Mouse (Mus musculus) hindlimb bud, embryonic 11.5 days (tissue): ENCODE measurements around the gene Glp1r.

Experiments
- DNase-seq: peaks from one replicate; pipeline ENCODE4 v3.0.0-alpha.2; 2012; ENCODE audit warnings: low read depth, low spot score; ENCODE audit errors: extremely low spot score

The Glp1r gene

GRCm38 (mm10) chr17:30911732-30912088 is 10.1 kb downstream of the Glp1r start:
- DNase-seq: no peak

- DNase-seq: no peak
Measured at GRCm38 (mm10) chr17:30912536-30912935, 10.9 kb downstream of the Glp1r start.

GRCm38 (mm10) chr17:30914264-30914663 is 12.6 kb downstream of the Glp1r start:
- DNase-seq: no peak

GRCm38 (mm10) chr17:30923566-30923965 is 21.9 kb downstream of the Glp1r start:
- DNase-seq: no peak

DNA sequence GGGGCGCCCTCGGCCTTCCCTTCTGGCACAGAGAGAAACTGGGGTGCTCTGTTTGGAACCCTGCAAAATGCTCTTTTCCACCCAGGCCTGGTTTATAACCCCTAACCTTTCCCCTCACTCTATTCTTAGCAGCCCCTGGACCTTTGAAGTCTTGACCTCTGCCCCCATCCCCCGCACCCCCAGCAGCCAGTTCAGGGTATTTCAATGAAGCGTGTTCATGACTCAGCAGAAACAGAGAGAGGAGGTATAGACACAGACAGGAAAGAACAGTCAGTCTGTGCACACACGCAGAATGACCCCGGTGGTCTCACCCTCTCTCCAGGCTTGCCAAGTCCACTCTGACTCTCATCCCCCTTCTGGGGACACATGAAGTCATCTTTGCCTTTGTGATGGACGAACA is 29.2 kb downstream of the Glp1r start:
- DNase-seq: no peak

GRCm38 (mm10) chr17:30932836-30933235 is 31.2 kb downstream of the Glp1r start:
- no peak for DNase-seq

GRCm38 (mm10) chr17:30935301-30935700 is 33.7 kb downstream of the Glp1r start:
- DNase-seq: no peak

- no peak for DNase-seq
Measured at GRCm38 (mm10) chr17:30938554-30938953, 36.9 kb downstream of the Glp1r start.

DNA sequence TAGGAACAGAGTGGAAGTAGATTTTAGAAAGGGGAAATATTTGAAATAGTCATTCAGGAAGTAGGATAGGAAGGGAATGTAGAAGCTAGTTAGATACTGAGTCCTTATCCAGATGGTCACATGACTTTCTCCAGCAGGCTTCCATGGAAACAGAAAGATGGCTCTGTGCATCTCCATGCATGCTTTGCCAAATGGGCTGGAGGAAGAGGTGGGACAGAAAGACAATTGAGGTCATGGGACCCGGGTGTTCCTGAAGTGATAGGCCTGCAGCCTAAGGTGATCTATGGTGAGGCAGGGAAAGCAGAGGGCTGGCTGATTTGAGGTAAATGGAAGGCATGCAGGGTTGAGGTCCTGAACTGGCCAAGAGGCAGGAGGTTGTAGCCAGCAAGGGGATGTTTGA is 46.8 kb downstream of the Glp1r start:
- no peak for DNase-seq

DNA sequence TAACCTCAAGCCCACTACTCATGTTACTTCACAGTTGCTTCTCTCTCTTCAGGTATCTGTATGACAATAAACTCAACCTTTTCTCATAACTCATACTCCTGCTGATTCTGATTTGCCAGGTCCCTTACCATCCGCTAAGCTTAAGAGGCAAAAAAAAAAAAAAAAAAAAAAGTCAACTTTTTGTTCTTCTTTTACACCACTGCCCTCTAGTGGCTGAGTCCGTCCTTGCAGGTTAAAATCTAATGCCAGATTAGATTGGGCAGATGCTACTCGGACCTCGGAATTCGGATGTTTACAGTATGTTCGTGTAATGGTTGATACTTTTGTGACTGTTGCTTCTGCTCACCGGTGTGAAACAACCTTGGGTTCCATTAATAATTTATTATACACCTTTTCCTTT is 49.2 kb downstream of the Glp1r start:
- peak; percentile 47 for DNase-seq

- DNase-seq: no peak
Measured at GRCm38 (mm10) chr17:30951600-30951999, 50.0 kb downstream of the Glp1r start.

- DNase-seq: no peak
Measured at GRCm38 (mm10) chr17:30954340-30954739, 52.7 kb downstream of the Glp1r start, which contains the start of gene Umodl1. Umodl1 (plus strand) TSS chr17:30954640.

DNA sequence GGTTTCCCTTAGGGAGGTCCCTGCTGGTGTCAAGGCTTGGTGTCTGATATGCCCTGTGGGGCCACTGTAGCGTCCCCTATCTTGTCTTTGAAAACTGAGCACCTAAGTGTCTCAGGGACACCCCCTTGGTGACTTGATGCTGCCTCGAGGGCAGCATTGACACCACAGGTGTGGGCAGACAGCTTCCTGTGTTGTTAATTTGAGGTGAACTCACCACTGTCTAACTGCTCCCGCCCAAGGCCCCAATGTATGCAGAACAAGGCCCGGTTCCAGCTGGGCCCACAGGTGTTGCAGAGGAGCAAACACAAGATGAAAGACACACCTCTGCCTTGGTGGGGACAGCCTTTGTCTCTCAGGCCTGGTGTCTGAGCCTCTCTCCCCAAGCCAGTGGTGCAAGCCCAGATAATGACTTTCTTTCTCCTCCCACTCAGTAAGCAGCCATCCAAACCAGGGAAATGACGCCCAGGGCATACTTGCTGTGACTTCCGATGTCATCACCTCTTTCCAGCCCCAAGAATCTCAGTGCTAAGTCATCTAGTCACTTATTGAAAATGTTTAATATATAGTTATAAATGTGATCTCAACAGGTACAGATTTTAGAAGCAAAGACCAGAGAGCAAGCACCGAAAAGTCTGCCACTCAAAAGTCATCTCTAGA is 60.4 kb downstream of the Glp1r start:
- DNase-seq: no peak

- no peak for DNase-seq
Measured at GRCm38 (mm10) chr17:30962880-30963279, 61.3 kb downstream of the Glp1r start.

- no peak for DNase-seq
Measured at GRCm38 (mm10) chr17:30969983-30970382, 68.4 kb downstream of the Glp1r start.

GRCm38 (mm10) chr17:30971877-30972276 is 70.3 kb downstream of the Glp1r start:
- DNase-seq: no peak

- no peak for DNase-seq
Measured at GRCm38 (mm10) chr17:30973332-30973731, 71.7 kb downstream of the Glp1r start.

GRCm38 (mm10) chr17:30977290-30977689 is 75.7 kb downstream of the Glp1r start:
- DNase-seq: no peak

DNA sequence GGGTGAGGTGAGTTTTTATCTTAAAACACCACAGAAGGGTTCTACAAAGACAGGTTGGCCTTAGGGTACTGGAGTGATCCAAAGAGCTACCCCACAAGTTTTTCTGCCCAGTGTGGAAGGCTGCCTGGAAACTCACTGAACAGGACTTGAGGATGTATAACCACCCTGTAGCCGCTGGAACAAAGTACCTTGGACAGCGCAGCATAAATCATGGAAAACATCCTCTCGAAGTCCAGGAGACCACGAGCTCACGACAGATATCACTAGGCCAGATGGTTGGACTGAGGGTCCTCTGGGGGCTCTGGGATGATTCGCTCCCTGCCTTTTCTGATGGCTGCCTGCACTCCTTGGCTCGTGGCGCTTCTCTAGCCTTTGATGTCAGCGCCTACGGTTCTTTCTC is 76.9 kb downstream of the Glp1r start:
- DNase-seq: no peak

DNA sequence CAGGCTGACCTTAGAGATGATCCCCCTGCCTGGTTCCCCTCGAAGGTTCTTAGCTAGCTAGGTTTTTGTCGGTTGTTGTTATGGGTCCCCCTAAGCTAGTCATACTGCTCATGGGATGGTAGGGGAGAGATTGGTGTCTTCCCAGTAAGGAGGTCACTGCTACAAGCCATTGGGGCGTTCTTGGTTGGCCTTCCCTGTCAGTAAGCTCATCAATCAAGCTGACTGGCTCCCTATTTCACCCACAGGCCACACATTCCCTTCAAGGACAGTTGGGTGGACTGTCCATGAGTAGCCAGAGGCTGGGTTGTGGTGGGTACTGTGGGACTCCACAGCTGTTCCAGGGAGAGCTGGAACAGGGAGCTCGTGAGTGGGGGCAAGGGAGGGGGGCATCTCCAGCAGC is 81.9 kb downstream of the Glp1r start:
- no peak for DNase-seq

DNA sequence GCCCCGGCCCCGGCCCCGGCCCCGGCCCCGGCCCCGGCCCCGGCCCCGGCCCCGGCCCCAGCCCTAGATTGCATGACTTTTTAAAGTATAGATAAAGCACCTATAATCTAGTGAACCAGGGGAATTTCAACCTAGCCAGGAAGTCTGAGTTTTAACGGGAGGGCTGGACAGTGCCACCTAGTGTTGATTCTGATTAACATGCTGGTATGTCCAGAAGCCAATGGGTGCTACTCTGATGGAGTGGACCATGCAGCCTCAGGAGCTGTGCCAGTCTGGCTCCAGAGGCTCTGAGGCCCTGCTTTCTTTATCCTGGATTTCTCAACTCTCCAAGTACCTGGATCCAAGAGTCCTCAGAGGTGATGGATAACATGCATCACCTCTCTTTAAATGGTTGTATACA is 88.6 kb downstream of the Glp1r start:
- DNase-seq: no peak
